Mouse (Mus musculus) limb, embryonic 15.5 days (tissue): ENCODE measurements around the gene Gm13289. TPM values are rescaled to one million over a fixed set of nuclear protein-coding genes. Genes with fewer than 3 reads are reported as not detected.

Experiments used
- polyA plus RNA-seq: library from polyadenylated mRNA; unstranded; fragments of >200 nt; fragmentation: Nextera tagmentation; extraction: Ambion mirVana; gene quantifications from 2 replicates; pipeline ENCODE4 v1.2.1, GENCODE M21; 2015

Gm13289 gene
- polyA plus RNA-seq, 1 experiment from 2014 or later = not detected

Other genes starting within 250 kb of the Gm13289 start
- not detected in 2 replicates for gene Ifna15, start 218.7 kb upstream of the Gm13289 start, polyA plus RNA-seq
- gene Ifna14, start 205.1 kb upstream of the Gm13289 start, polyA plus RNA-seq = not detected in 2 replicates
- gene Ifna9, start 184.5 kb upstream of the Gm13289 start, polyA plus RNA-seq = not detected in 2 replicates
- gene Ifna12, start 173.5 kb upstream of the Gm13289 start, polyA plus RNA-seq = not detected in 2 replicates
- gene C87499, start 142.5 kb upstream of the Gm13289 start, polyA plus RNA-seq = not detected in 2 replicates
- not detected in 2 replicates for gene Ifna13, start 132.5 kb upstream of the Gm13289 start, polyA plus RNA-seq
- gene Ifna16, start 100.0 kb upstream of the Gm13289 start, polyA plus RNA-seq = not detected in 2 replicates
- not detected in 2 replicates for gene Ifna2, start 93.0 kb upstream of the Gm13289 start, polyA plus RNA-seq
- not detected in 2 replicates for gene Ifnab, start 85.6 kb upstream of the Gm13289 start, polyA plus RNA-seq
- gene Gm26566, start 55.1 kb upstream of the Gm13289 start, polyA plus RNA-seq = 0.56 and 1.1 TPM in 2 replicates
- gene Klhl9, start 54.5 kb upstream of the Gm13289 start, polyA plus RNA-seq = 93.3 and 105 TPM in 2 replicates
- not detected in 2 replicates for gene Gm13271, start 22.1 kb upstream of the Gm13289 start, polyA plus RNA-seq
- 0.36 and 0.60 TPM in 2 replicates for gene Gm13283, start 16.8 kb upstream of the Gm13289 start, polyA plus RNA-seq
- 0.76 and 0.87 TPM in 2 replicates for gene Gm13290, start 3.1 kb upstream of the Gm13289 start, polyA plus RNA-seq
- not detected in 2 replicates for gene Gm13272, start 2.9 kb downstream of the Gm13289 start, polyA plus RNA-seq
- gene Ifnz, start 5.2 kb downstream of the Gm13289 start, polyA plus RNA-seq = 0.26 and 0.37 TPM in 2 replicates
- not detected in 2 replicates for gene Gm13276, start 8.8 kb downstream of the Gm13289 start, polyA plus RNA-seq
- gene Gm13277, start 11.7 kb downstream of the Gm13289 start, polyA plus RNA-seq = not detected in 2 replicates
- not detected in 2 replicates for gene Gm13278, start 14.6 kb downstream of the Gm13289 start, polyA plus RNA-seq
- gene Gm13275, start 17.6 kb downstream of the Gm13289 start, polyA plus RNA-seq = not detected in 2 replicates
- gene Gm13279, start 20.5 kb downstream of the Gm13289 start, polyA plus RNA-seq = not detected in 2 replicates
- gene Gm13285, start 22.7 kb downstream of the Gm13289 start, polyA plus RNA-seq = 0.93 and 1.4 TPM in 2 replicates
- gene Gm13287, start 26.3 kb downstream of the Gm13289 start, polyA plus RNA-seq = 0.36 TPM in 1 of 2 replicates, not detected in the other
- gene Gm13288, start 28.6 kb downstream of the Gm13289 start, polyA plus RNA-seq = 0.15 TPM in 1 of 2 replicates, not detected in the other
- not detected in 2 replicates for gene Ifna7, start 39.3 kb downstream of the Gm13289 start, polyA plus RNA-seq
- gene Ifna11, start 43.0 kb downstream of the Gm13289 start, polyA plus RNA-seq = not detected in 2 replicates
- gene Ifna6, start 50.5 kb downstream of the Gm13289 start, polyA plus RNA-seq = not detected in 2 replicates
- not detected in 2 replicates for gene Ifna5, start 58.6 kb downstream of the Gm13289 start, polyA plus RNA-seq
- gene Ifna4, start 64.9 kb downstream of the Gm13289 start, polyA plus RNA-seq = not detected in 2 replicates
- not detected in 2 replicates for gene Ifna1, start 73.2 kb downstream of the Gm13289 start, polyA plus RNA-seq
- not detected in 2 replicates for gene Ifne, start 103.3 kb downstream of the Gm13289 start, polyA plus RNA-seq